Mouse (Mus musculus) neural tube, embryonic 12.5 days (tissue): ENCODE measurements around the gene Snx21. TPM values are rescaled to one million over a fixed set of nuclear protein-coding genes. Genes with fewer than 3 reads are reported as not detected.

ENCODE experiments used
- ATAC-seq: fragments of 200-750 bp; cut with Nextera tagmentation; 2 replicates; pipeline ENCODE4 v1.8.0; 2017; ENCODE audit warnings: low read depth, mild to moderate bottlenecking, moderate TSS enrichment, moderate library complexity; ENCODE audit not compliant: low FRiP score
- H3K27ac ChIP-seq: fragments of 300-500 bp; sonication (generic); 2 replicates; pipeline ENCODE4 v1.5.1; 2016
- H3K27me3 ChIP-seq: fragments of 300-500 bp; sonication (generic); replicated peaks from 2 replicates; pipeline ENCODE4 v1.6.1; 2016; ENCODE audit warnings: mild to moderate bottlenecking
- H3K36me3 ChIP-seq: fragments of 300-500 bp; sonication (generic); 2 replicates; pipeline ENCODE4 v1.6.1; 2016; ENCODE audit warnings: mild to moderate bottlenecking
- H3K4me1 ChIP-seq: fragments of 300-500 bp; sonication (generic); 2 replicates; pipeline ENCODE4 v1.6.1; 2016
- H3K4me2 ChIP-seq: fragments of 300-500 bp; sonication (generic); replicated peaks from 2 replicates; pipeline ENCODE4 v1.6.1; 2016; ENCODE audit warnings: mild to moderate bottlenecking
- H3K4me3 ChIP-seq: fragments of 300-500 bp; sonication (generic); 2 replicates; pipeline ENCODE4 v1.5.1; 2016
- H3K9ac ChIP-seq: fragments of 300-500 bp; sonication (generic); 2 replicates; pipeline ENCODE4 v1.6.1; 2016; ENCODE audit warnings: mild to moderate bottlenecking
- H3K9me3 ChIP-seq: fragments of 300-500 bp; sonication (generic); 2 replicates; pipeline ENCODE4 v1.6.1; 2016; ENCODE audit warnings: mild to moderate bottlenecking
- WGBS: fragments of 180-500 bp; shearing (Covaris S2); methylation state at CpG from one replicate; pipeline ENCODE4 v1.1.7; 2016; 5-methylcytosine and 5-hydroxymethylcytosine counted together
- polyA plus RNA-seq: library from polyadenylated mRNA; unstranded; fragments of >200 nt; fragmentation: Nextera tagmentation; extraction: Ambion mirVana; gene quantifications from 2 replicates; pipeline ENCODE4 v1.2.1, GENCODE M21; 2016

Snx21 gene
- polyA plus RNA-seq, result 14.2 and 15.6 TPM in 2 replicates

DNA sequence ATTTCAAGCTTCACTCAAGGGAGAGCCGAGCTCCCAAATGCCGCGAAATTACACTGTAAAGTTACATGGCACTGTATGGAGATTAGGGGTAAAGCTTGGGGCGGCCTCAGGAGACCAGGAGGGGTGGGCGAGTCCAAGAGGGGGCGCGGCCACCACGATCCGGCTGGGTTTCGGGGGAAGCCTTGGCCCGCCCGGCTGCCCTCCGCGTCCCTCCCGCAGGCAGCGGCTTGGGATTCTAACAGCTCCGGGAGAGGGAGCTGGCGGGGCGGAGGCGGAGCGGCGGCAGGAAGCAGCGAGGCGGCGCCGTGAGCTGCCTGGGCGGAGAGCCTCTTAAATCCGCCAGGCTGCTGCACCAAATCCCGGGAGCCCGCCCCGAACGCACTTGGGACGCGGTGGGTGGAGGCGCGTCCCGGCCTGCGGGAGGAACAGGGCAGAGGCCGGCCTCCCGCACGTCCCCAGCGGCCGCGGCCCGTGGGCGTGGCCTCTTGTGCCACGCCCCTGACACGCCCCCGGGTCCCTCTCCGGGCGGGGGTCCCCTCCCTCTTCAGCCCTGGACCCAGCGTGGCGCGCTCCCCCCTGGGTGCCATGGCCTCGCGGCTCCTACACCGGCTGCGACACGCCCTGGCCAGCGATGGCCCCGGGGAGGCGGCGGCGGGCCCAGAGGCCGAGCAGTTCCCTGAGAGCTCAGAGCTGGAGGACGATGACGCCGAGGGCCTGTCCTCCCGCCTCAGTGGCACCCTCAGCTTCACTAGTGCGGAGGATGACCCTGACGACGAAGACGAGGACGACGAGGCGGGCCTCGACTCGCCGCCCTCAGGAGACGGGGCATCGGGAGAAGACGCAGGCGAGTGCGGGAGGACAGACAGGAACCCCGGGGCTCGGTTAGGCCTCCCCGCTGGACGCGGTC, at the start of gene Snx21:
Gene Snx21 (plus strand): TSS at position 343 of the 907 bp plus-strand sequence.
- H3K4me3 ChIP-seq, result peak within 1 kb of the TSS; percentile 60

DNA sequence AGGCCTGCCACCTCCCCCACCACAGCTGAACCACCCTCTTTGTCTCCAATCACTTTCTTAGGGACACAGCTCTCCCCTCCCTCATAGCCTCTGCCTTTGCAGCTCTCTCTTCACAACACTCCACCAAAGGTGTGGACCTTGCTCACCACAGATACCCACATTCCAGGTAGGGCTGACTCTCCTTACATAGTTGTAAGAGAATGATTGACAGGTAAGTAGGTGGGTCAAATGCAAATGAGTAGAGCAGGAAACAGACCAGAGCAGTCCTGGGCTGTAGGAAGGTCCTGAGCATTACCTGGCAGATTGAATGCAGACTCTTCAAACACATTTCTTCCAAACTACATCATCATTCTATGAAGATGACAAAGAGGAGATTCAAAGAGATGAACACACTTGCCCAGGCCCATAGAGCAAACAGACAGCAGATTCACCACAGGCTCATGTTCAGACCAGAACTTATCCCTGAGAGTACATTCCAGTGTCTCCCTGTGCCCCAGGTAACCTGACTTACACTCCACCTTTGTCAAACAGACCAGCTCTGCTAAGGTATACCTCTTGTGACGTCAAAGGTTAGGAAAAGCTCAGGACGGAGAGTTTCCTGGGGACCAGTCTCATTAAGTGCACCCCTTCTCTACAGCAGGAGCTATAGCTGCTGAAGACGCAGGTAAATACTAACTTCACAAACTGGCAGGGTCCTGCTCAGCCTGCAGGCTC, 48.1 kb upstream of the Snx21 start:
- Histone ChIP-seq H3K4me2 (no peak overlapping the region), H3K9ac (no peak overlapping the region), H3K27me3 (no peaks in the 10 kb centered on the region), H3K36me3 (no peaks in the 10 kb centered on the region), H3K9me3 (no peaks in the 10 kb centered on the region), H3K27ac (no peak overlapping the region), H3K4me1 (no peaks in the 10 kb centered on the region), H3K4me3 (no peak overlapping the region)
- WGBS, result 76% methylated on average over 3 of the region's 3 CpGs
- no peak for ATAC-seq

More for the DNA sequence above, at the start of gene Snx21:
- Histone ChIP-seq H3K4me1 (no peaks in the 10 kb centered on the region), H3K27me3 (no peaks in the 10 kb centered on the region), H3K27ac (0 out of 2 replicates have a peak within 1 kb of the TSS, but pooled peaks have one; percentile 17), H3K4me2 (peak within 1 kb of the TSS; percentile 93), H3K36me3 (peaks cover 3% of the 10 kb centered on the region; the same call in 1 of the 2 replicates), H3K9ac (peak within 1 kb of the TSS; percentile 71), H3K9me3 (no peaks in the 10 kb centered on the region)
- peak; percentile 85 for ATAC-seq
- WGBS, result under 1% methylated on average over 84 of the region's 89 CpGs

DNA sequence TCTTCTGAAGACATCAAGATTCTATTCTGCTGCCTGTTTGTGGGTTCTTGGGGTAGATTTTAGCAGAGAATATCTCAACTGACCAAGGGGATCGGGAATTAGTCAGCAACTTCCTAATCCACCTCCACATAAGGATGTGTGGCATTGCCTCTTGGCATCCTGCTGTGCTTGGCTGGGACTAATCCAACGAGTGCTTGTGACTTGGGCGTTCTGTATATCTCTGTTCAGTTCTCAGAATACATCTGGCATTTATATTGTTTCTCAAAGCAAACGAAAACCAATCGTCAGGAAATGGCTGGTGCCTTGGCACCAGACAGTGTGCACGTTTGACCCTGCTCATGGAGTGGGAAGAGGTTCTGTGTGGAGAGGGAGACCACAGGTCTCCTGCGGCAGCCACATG, 45.7 kb upstream of the Snx21 start:
- Histone ChIP-seq H3K27ac (no peak overlapping the region), H3K4me3 (no peak overlapping the region)
- 67% methylated on average over 7 of the region's 7 CpGs for WGBS

DNA sequence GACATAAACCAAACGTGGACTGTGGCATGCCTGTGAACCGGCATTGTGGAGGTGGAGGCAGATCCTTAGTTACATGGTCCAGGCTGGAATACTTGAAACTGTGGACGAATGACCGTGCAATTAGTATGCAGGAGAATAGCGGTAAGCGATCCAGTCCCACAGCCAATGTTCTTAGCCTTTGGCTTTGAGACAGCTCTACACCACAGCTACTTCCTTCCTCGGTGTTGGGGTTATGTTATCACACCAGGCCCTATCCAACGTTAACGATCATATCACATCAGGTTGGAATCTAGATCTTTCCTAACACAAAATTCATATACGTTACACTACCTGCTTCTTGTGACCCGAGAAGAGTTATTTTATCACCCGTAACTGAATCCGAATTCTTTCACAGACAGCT, 40.6 kb upstream of the Snx21 start:
- Histone ChIP-seq H3K27me3 (no peaks in the 10 kb centered on the region), H3K36me3 (peaks cover 20% of the 10 kb centered on the region), H3K4me3 (no peak overlapping the region), H3K27ac (no peak overlapping the region), H3K4me1 (peaks cover 22% of the 10 kb centered on the region), H3K9me3 (no peaks in the 10 kb centered on the region), H3K9ac (peak overlapping the region; percentile 88), H3K4me2 (peak overlapping the region; percentile 85)
- 74% methylated on average over 13 of the region's 13 CpGs for WGBS
- no peak for ATAC-seq

More for the DNA sequence above, 45.7 kb upstream of the Snx21 start:
- peaks cover under 1% of the 10 kb centered on the region; the same call in 1 of the 2 replicates for H3K4me1 ChIP-seq
- no peak for ATAC-seq
- H3K9ac ChIP-seq, result no peak overlapping the region
- H3K27me3 ChIP-seq, result no peaks in the 10 kb centered on the region
- no peaks in the 10 kb centered on the region for H3K36me3 ChIP-seq
- H3K9me3 ChIP-seq, result no peaks in the 10 kb centered on the region
- no peak overlapping the region for H3K4me2 ChIP-seq

DNA sequence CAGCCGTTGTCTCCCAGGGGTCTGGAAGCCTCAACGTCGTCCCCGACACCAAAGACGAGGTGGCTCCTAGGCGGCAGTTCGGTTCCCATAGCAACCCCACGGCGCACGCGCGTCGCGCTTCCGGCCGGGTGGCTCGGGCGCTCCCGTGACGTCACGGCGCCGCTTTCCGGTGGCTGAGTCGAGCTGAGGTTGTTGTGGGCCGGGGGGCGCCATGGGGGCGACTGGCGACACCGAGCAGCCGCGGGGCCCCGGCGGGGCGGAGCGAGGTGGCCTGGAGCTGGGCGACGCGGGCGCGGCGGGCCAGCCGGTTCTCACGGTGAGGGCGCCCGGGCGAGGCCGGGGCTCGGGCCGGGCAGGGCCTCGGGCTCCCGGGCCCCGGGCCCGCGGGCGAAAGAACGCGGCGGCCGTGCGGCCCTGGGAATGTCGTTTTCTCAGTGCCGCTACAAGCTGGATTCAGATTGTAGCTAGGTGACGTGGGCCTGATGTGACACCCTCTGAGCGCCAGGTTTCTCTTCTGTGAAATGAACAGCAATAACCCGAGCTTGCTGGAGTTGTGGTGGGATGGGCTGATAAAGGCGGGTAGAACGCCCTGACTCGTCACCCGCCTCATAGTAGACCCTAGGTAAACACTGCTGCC, 39.7 kb upstream of the Snx21 start, which contains the start of the genes Wfdc3 and Dnttip1:
Gene Wfdc3 (minus strand): TSS at position 89 of the 637 bp plus-strand sequence.
Gene Dnttip1 (plus strand): TSS at position 141 of the 637 bp plus-strand sequence.
- Histone ChIP-seq H3K4me2 (peak within 1 kb of the TSS; percentile 85), H3K4me1 (peaks cover 22% of the 10 kb centered on the region), H3K27me3 (no peaks in the 10 kb centered on the region), H3K9me3 (no peaks in the 10 kb centered on the region), H3K4me3 (peak within 1 kb of the TSS; percentile 98), H3K9ac (peak within 1 kb of the TSS; percentile 88), H3K27ac (0 out of 2 replicates have a peak within 1 kb of the TSS, but pooled peaks have one; percentile 32), H3K36me3 (peaks cover 30% of the 10 kb centered on the region)
- under 1% methylated on average over 68 of the region's 70 CpGs for WGBS
- ATAC-seq, result peak; percentile 88

DNA sequence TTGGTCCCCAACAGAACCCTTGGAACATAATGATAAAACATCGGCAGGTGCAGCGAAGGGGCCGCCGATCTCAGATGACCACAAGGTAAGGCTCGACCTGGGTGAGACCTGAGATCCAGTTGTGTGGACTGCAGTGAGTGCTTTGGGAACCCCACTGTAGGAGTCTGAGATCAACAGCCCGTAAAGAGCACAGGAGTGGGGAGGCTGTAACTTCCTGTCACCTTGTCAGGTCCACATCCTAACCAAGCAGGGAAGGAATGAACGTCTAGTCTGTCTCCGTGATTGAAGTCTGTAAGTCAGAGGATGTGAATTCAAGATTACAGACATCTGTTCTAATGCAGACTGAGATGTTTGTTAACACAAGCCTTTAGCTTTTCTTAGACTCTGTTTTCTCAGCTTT, 38.9 kb upstream of the Snx21 start:
- H3K4me1 ChIP-seq, result peaks cover 22% of the 10 kb centered on the region
- peak overlapping the region; percentile 85 for H3K4me2 ChIP-seq
- ATAC-seq, result no peak
- H3K4me3 ChIP-seq, result peak overlapping the region; percentile 98
- no peaks in the 10 kb centered on the region for H3K27me3 ChIP-seq
- H3K36me3 ChIP-seq, result peaks cover 36% of the 10 kb centered on the region
- 58% methylated on average over 8 of the region's 8 CpGs for WGBS
- no peak overlapping the region for H3K27ac ChIP-seq
- peak overlapping the region; percentile 88 for H3K9ac ChIP-seq
- no peaks in the 10 kb centered on the region for H3K9me3 ChIP-seq

DNA sequence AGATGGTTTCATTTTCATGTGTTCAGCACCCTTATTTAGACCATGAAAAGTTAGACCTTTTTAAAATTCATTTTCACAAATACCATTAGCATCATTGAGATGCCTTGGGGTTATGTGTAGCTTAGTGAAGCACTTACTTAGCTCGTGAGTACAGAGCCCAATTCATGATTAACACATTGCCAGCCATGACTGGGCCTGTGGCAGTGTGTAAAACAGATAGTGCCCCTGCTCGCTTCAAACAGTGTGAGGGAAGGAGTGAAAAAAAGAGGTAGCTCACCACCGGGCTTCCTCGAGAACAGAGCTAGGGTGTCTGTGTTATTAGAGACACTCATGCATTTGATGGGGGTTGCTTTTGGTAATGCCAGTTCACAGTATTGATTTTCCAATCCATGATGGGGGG, 37.4 kb upstream of the Snx21 start:
- ATAC-seq, result no peak
- Histone ChIP-seq H3K4me3 (no peak overlapping the region), H3K36me3 (peaks cover 49% of the 10 kb centered on the region), H3K27me3 (no peaks in the 10 kb centered on the region), H3K4me1 (peaks cover 22% of the 10 kb centered on the region), H3K4me2 (no peak overlapping the region), H3K27ac (no peak overlapping the region), H3K9ac (no peak overlapping the region), H3K9me3 (no peaks in the 10 kb centered on the region)
- 86% methylated on average over 4 of the region's 4 CpGs for WGBS

DNA sequence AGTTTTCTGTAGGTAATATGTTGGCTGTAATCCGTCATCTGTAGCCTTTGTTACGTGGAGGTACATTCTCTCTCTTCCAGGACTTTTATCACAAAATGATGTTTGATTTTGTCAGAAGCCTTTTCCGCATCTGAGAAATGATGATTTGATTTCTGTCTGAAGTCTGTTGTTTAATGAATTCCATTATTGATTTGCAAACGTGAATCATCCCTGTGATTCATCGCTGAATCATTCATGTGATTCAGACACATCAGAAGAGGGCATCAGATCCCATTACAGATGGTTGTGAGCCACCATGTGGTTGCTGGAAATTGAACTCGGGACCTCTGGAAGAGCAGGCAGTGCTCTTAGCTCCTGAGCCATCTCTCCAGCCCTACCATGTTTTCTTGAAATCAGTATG, 36.6 kb upstream of the Snx21 start:
- Histone ChIP-seq H3K36me3 (peaks cover 57% of the 10 kb centered on the region), H3K4me3 (no peak overlapping the region), H3K4me2 (no peak overlapping the region), H3K4me1 (peaks cover 22% of the 10 kb centered on the region), H3K27me3 (no peaks in the 10 kb centered on the region), H3K9me3 (no peaks in the 10 kb centered on the region), H3K27ac (no peak overlapping the region), H3K9ac (no peak overlapping the region)
- no peak for ATAC-seq
- 88% methylated on average over 6 of the region's 6 CpGs for WGBS

DNA sequence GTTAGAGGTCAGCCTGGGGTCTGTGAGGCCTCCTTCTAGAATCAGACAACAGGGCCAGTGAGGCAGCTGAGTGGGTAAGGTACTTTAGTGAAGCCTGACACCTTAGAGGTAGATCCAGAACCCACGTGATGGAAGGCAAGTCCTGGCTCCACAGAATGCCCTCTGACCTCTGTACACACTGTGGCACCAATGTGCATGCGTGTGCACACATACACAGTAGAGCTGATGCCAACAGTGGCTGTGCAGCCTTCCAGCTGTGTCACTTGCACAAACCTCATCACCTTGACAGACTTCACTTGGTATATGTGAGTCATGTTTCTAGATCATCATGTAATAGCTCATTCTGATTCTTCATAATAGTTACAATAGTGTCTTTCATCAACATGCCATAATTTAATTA, 33.2 kb upstream of the Snx21 start:
- 93% methylated on average over 2 of the region's 2 CpGs for WGBS
- H3K36me3 ChIP-seq, result peaks cover 91% of the 10 kb centered on the region
- no peak for ATAC-seq

DNA sequence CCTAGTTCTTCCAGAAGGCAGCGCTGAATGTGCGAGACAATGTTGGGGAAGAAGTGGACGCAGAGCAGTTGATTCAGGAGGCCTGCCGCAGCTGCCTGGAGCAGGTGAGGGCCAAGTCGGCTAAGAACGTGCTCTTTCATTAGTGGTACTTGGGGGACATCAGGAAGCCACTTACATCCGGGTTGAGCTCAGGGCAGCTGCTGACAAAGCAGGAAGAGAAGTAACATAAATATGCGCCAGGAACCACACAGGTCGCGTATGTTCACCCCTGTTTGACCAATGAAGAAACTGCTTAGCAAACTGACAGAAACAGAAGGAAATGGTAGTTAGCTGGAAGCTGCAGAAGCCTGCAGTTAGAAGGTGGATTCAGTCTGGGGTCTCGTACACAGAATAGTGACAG, 31.5 kb upstream of the Snx21 start:
- no peak overlapping the region for H3K9ac ChIP-seq
- H3K9me3 ChIP-seq, result no peaks in the 10 kb centered on the region
- H3K27me3 ChIP-seq, result no peaks in the 10 kb centered on the region
- 86% methylated on average over 11 of the region's 11 CpGs for WGBS
- peaks cover 93% of the 10 kb centered on the region for H3K36me3 ChIP-seq
- ATAC-seq, result no peak
- no peak overlapping the region for H3K4me2 ChIP-seq
- H3K4me3 ChIP-seq, result no peak overlapping the region
- H3K27ac ChIP-seq, result no peak overlapping the region
- no peaks in the 10 kb centered on the region for H3K4me1 ChIP-seq

More for the DNA sequence above, 33.2 kb upstream of the Snx21 start:
- Histone ChIP-seq H3K4me3 (no peak overlapping the region), H3K4me2 (no peak overlapping the region), H3K27me3 (no peaks in the 10 kb centered on the region), H3K27ac (no peak overlapping the region), H3K4me1 (peaks cover 6% of the 10 kb centered on the region; the same call in 1 of the 2 replicates), H3K9ac (no peak overlapping the region), H3K9me3 (no peaks in the 10 kb centered on the region)

DNA sequence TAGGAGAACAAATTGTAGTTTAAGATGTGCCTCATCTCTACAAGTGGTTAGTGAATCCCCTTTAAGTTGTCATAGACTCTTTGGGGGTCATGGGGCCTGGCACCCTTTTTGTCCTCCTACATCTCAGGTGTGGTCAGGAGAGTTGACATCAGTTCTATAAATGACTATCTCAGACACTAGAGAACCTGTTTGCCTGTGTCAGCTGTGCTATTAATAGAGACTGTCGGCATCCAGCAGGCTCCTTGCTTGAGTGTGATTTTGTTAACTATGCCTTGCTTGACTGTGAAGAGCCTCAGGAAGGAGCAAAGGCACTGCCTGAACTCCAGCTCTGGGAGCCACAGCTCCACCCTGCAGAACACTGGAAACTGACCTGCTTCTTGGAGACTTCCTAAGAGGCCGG, 30.8 kb upstream of the Snx21 start:
- Histone ChIP-seq H3K4me1 (no peaks in the 10 kb centered on the region), H3K4me2 (no peak overlapping the region), H3K36me3 (peaks cover 97% of the 10 kb centered on the region), H3K27me3 (no peaks in the 10 kb centered on the region), H3K9me3 (no peaks in the 10 kb centered on the region), H3K4me3 (no peak overlapping the region), H3K9ac (no peak overlapping the region), H3K27ac (no peak overlapping the region)
- no peak for ATAC-seq
- WGBS, result 91% methylated on average over 2 of the region's 2 CpGs

DNA sequence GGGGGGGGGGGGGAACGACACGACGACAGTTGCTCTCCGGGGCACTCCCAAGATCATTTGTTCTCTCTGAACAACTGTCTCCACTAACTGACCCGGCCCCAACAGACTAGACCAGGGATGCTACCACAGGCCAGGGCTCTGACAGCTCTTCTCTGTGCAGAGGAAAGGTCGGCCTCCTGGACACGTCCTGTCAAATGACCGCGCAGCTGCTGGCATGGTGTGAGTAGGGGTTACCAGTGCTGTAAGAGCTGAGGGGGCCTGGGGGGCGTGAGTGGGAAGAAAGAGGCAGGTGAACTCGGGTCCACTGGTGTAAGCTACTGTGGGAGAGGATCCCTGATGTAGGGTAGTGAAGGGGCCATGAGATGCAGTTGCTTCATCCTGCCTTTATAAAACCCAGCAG, 27.8 kb upstream of the Snx21 start:
- Histone ChIP-seq H3K9ac (no peak overlapping the region), H3K27ac (no peak overlapping the region), H3K9me3 (no peaks in the 10 kb centered on the region), H3K4me2 (no peak overlapping the region), H3K4me3 (no peak overlapping the region), H3K36me3 (peaks cover 97% of the 10 kb centered on the region), H3K27me3 (no peaks in the 10 kb centered on the region), H3K4me1 (no peaks in the 10 kb centered on the region)
- WGBS, result 91% methylated on average over 11 of the region's 11 CpGs
- ATAC-seq, result no peak
